Mouse (Mus musculus): ENCODE measurements at regions not wholly inside any gene's neighbourhood (a gene's known extent, or its start where the extent isn't known, plus 50 kb on each side); places are given as distances from the start of the nearest gene placed in this dataset.

- TF ChIP-seq CTCF (IDR thresholded peaks at IDR 0.05; ENCODE audit: low read depth, low read length) (no peak), POLR2A (IDR thresholded peaks at IDR 0.05; ENCODE audit: extremely low read depth, insufficient read depth, low read length) (no peak)
Observed at GRCm38 (mm10) chr8:34601426-34601953, 490.0 kb upstream of the Gm10131 start.
